Mouse (Mus musculus): Measurements from ENCODE around the gene Tmem254b. TPM values are rescaled to one million over a fixed set of nuclear protein-coding genes. Genes with fewer than 3 reads are reported as not detected.
"Not testable (repeated sequence)": the region's sequence is repeated elsewhere in the genome, so short reads cannot be mapped to it uniquely, and the experiment has no call there.

Tmem254b gene
- 25.8 TPM for polyA plus RNA-seq (2021)

- POLR2A ChIA-PET; DNase-seq (ENCODE audit: low read depth, low spot score); H3K27me3 ChIP-seq; in situ Hi-C loops (cut with MboI; ENCODE audit: low pct_unique_long_range_greater_than_20kb); CTCF ChIA-PET: not testable (repeated sequence)
- peak; percentile 76 for ATAC-seq
Measured at GRCm38 (mm10) chr14:26206926-26207247, at the start of gene Tmem254b. Gene Tmem254b, minus strand, starts transcription at chr14:26207041.

DNA sequence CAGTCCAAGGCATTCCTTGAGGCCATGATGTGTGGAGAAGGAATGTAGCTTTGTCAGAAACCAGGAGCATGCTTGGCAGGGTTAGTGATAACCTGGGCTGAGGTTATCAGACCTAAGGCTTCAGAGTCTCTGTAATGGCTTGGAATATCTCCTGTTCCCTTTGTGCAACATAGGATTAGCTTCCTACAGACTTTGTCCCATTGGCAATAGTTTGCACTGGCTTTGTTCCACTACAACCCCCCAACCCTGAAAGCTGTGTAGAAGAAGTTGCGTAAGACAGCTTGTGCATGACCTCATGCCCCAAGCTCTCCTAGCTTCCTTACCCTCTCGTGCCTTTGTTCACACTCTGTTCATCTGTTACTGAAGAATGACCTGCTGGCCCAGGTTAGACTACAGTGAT, 30.3 kb upstream of the Tmem254b start:
- POLR2A ChIA-PET; H3K27me3 ChIP-seq; in situ Hi-C loops (cut with MboI; ENCODE audit: low pct_unique_long_range_greater_than_20kb); DNase-seq (ENCODE audit: low read depth, low spot score); ATAC-seq; CTCF ChIA-PET: not testable (repeated sequence)

DNA sequence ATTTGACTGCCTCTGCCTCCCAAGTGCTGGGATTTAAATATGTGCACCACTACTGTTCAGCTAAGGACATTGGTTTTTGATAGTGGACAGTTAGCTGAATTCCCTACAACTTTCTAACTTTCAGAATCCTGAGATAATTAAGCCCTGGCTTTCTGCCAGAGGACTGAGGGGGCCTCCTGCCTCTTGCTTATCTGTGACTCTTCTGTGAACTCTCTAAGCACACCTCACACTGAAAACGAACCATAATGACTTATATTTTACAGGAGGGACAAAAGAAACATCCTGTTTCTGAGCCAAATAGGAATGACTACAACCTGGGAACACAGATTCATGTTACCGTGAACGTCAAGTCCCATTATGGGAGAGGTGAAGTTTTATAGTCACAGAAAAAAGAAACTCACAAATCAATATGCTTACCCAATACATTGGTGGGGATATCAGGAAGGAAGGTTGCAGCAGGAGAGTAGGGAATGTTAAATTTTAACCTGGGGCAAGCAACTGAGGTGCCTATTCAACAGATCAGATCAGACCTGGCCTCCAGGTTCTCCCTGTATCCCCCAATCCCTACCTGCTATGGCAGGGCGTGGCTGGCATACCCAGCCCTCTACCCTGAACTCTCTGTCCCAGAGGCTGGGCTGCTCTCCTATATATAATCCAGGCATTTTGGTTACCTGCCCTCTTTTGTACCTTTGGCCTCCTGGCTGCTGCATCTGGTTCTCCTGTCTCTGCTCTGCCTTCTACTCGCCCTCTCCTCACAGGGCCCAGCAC, 9.6 kb upstream of the Tmem254b start:
- CTCF ChIA-PET; in situ Hi-C loops (cut with MboI; ENCODE audit: low pct_unique_long_range_greater_than_20kb); DNase-seq (ENCODE audit: low read depth, low spot score); POLR2A ChIA-PET; ATAC-seq; H3K27me3 ChIP-seq: not testable (repeated sequence)

DNA sequence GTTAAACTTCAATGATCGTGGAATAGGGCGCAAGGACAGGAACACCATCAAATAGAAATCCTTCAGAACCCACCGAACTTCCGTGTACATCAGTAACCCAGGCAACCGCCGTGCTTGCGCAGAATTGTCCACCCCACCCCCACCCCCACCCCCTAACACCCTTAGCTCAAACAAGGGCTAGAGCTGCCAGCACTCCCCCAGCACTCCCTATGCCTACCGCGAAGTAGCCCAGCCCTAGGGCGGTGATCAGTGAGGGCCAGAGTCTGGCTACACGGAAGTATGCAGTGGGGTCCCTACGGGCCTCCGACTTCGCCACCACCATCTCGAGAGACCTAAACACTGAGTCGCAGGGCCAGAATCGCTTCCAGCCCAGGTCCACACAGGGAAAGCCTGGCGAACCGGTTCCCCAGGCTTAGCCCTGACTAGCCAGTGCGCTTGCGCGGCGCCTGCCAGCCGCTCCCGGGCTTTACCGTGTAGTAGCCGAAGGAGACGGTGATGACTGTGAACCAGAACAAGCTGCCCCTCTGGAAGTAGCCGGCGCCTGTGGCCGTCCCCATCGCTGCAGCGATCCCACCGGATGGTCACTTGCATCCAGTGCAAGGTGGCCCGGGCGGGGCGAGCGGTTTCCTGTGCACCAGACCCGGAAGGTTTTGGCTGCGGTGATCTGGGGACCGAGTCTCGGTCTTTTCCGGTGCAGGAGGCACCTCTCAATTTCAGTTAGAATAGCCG, 480 bp downstream of the Tmem254b start:
- POLR2A ChIA-PET; H3K27me3 ChIP-seq; CTCF ChIA-PET; in situ Hi-C loops (cut with MboI; ENCODE audit: low pct_unique_long_range_greater_than_20kb); DNase-seq (ENCODE audit: low read depth, low spot score): not testable (repeated sequence)
- ATAC-seq: peak; percentile 84

DNA sequence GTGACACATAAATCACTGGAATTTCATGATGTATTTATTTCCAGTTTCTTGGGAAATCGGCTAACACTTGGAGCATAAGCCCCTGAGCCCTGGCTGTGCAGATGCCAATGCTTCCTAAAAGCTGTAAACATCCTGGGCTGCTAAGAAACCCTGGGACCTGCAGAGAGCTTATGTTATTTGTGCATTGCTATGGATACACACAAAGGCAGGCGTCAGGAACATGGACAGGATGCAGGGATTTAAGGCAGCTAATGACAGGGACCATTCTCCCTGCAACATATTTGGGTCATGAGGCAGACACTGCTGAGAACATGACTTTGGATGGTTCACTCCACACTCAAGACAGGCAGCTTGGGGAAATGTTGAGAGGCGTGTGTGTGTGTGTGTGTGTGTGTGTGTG, 9.0 kb downstream of the Tmem254b start:
- ATAC-seq: peak; percentile 44
- DNase-seq (ENCODE audit: low read depth, low spot score); H3K27me3 ChIP-seq; POLR2A ChIA-PET; in situ Hi-C loops (cut with MboI; ENCODE audit: low pct_unique_long_range_greater_than_20kb); CTCF ChIA-PET: not testable (repeated sequence)

GRCm38 (mm10) chr14:26188361-26188760, 18.5 kb downstream of the Tmem254b start:
- DNase-seq (ENCODE audit: low read depth, low spot score); POLR2A ChIA-PET; in situ Hi-C loops (cut with MboI; ENCODE audit: low pct_unique_long_range_greater_than_20kb); CTCF ChIA-PET; H3K27me3 ChIP-seq; ATAC-seq: not testable (repeated sequence)

DNA sequence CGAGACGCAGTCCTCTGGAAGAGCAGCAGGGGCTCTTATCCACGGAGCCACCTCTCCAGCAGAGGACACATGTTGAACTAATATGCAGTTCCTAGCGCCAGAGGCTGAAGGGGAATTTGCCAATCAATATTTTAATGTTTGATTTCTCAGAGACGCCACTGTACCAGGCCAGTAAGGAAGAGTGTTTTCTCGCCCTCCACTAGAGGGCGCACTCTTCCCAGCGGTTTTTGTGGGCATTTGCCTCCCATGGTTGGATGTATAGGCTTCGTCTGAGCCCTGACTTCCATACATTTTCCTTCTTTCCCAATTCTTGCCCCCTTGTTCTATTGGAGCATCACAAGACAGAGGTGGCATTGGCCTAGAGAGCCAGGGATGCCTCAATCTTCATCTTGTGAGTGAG, 20.2 kb downstream of the Tmem254b start:
- ATAC-seq; in situ Hi-C loops (cut with MboI; ENCODE audit: low pct_unique_long_range_greater_than_20kb); DNase-seq (ENCODE audit: low read depth, low spot score); H3K27me3 ChIP-seq; POLR2A ChIA-PET; CTCF ChIA-PET: not testable (repeated sequence)

DNA sequence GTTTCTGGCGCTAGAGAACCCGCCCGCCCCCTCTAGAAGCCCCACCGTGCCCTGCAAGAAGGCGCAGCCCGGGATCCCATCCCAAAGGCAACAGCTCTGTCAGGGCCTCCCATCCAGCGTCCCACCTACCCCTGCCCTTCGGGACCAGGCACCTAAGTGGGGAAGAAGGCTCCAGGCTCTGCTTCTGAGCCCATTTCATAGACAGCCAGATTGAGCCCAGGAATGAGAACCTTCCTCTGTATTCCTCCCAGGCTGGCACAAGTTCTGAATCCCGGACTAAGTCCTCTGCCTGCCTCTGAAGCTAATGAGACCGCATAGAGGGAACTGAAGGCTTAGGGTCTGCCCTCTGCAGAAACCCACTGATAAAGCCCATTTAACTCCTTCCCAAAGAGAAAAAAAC, 24.5 kb downstream of the Tmem254b start, which contains the start of gene Plac9b:
TSS of gene Plac9b (minus strand) at position 101 of the 400 bp plus-strand sequence.
- H3K27me3 ChIP-seq; DNase-seq (ENCODE audit: low read depth, low spot score); in situ Hi-C loops (cut with MboI; ENCODE audit: low pct_unique_long_range_greater_than_20kb); POLR2A ChIA-PET; CTCF ChIA-PET; ATAC-seq: not testable (repeated sequence)

- POLR2A ChIA-PET, ATAC-seq, H3K27me3 ChIP-seq: not testable (repeated sequence)
Measured at GRCm38 (mm10) chr14:26181660-26182059, 25.2 kb downstream of the Tmem254b start.

DNA sequence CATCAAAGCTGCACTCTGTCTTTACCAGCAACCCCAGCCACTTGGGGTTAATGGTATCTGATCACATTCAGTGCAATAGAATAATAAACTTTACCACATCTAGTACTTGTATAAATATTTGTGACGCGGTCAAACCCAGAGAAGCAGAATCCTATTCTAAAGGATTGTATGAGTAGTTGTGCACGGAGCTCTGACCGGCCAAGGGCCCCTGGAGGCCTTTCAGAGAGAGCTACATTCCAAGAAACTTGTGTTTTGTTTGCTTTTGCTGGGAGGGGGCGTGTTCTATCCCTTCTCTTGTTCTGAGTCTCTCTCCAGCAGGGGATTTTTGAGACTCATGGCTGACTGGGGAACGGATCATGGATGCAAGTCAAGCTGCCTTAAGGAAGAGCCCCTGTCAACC, 31.8 kb downstream of the Tmem254b start:
- ATAC-seq; CTCF ChIA-PET; POLR2A ChIA-PET; in situ Hi-C loops (cut with MboI; ENCODE audit: low pct_unique_long_range_greater_than_20kb); H3K27me3 ChIP-seq; DNase-seq (ENCODE audit: low read depth, low spot score): not testable (repeated sequence)

More at GRCm38 (mm10) chr14:26181660-26182059, 25.2 kb downstream of the Tmem254b start:
- CTCF ChIA-PET; in situ Hi-C loops (cut with MboI; ENCODE audit: low pct_unique_long_range_greater_than_20kb); DNase-seq (ENCODE audit: low read depth, low spot score): not testable (repeated sequence)

GRCm38 (mm10) chr14:26173955-26174354, 32.9 kb downstream of the Tmem254b start:
- ATAC-seq; H3K27me3 ChIP-seq; in situ Hi-C loops (cut with MboI; ENCODE audit: low pct_unique_long_range_greater_than_20kb); CTCF ChIA-PET; DNase-seq (ENCODE audit: low read depth, low spot score); POLR2A ChIA-PET: not testable (repeated sequence)

DNA sequence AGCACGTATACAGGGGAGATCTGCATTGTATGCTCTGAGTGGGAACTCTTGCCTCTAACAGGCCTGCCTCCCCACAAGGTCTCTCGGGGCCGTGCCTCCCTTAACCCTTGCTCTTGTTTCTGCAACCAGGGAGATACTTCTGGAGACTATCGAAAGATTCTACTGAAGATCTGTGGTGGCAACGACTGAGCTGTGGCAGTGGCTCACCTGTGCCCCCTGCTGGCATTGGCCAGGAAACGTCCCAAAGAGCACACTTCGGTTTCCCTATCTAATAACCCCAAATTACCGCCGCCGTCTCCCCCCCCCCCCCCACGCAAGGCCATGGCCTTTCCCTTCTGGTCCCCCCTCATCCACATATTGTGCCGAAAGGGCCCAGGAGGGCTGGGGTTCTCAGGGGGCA, 41.6 kb downstream of the Tmem254b start:
- POLR2A ChIA-PET; H3K27me3 ChIP-seq; DNase-seq (ENCODE audit: low read depth, low spot score); CTCF ChIA-PET; ATAC-seq; in situ Hi-C loops (cut with MboI; ENCODE audit: low pct_unique_long_range_greater_than_20kb): not testable (repeated sequence)

DNA sequence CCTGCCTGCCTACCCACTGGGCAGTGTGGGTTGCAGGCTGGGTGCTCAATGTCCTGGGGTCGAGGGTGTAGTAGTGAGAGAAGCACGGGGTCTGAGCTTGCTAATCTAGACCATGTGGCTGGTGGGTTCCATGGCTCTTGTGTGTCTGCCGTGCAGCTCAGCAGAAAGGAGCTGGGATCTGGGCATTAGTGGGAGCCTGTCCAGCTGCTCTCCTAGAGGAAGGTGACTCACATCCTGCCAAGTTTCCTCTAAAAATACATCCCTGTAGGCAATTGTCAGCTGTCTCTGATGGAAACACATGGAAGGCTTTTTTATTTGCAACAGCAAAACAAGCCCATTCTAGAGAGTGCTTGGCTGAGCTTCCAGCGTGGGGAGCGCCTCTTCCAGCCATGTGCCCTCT, 44.4 kb downstream of the Tmem254b start:
- in situ Hi-C loops (cut with MboI; ENCODE audit: low pct_unique_long_range_greater_than_20kb); CTCF ChIA-PET; POLR2A ChIA-PET; H3K27me3 ChIP-seq; DNase-seq (ENCODE audit: low read depth, low spot score): not testable (repeated sequence)
- ATAC-seq: peak; percentile 67

DNA sequence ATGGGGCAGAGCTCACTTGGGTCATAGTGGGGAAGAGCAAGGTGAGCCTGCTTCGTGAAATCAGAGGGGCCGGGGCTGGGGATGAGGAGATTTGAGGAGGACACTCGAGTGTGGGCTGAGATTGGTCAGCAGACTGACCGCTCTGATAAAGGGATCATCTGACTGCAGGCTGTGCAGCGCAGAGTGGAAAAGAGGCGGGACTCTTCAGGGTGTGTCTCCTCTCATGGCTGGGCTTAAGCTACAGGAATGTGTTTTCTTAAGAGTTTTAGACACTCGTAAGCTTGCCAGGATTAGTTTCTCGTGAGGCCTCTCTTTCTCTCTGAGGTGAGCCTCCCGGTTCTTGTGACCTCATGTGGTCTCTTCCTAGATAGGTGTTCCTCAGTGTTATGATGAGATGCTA, 45.7 kb downstream of the Tmem254b start:
- POLR2A ChIA-PET; H3K27me3 ChIP-seq; ATAC-seq; in situ Hi-C loops (cut with MboI; ENCODE audit: low pct_unique_long_range_greater_than_20kb); DNase-seq (ENCODE audit: low read depth, low spot score); CTCF ChIA-PET: not testable (repeated sequence)

- in situ Hi-C loops (cut with MboI; ENCODE audit: low pct_unique_long_range_greater_than_20kb); POLR2A ChIA-PET: not testable (repeated sequence)
Measured at GRCm38 (mm10) chr14:26156032-26156431, 50.8 kb downstream of the Tmem254b start.

More at GRCm38 (mm10) chr14:26156032-26156431, 50.8 kb downstream of the Tmem254b start:
- H3K27me3 ChIP-seq; CTCF ChIA-PET; ATAC-seq; DNase-seq (ENCODE audit: low read depth, low spot score): not testable (repeated sequence)

All from Patski (cell line).